Mouse (Mus musculus) stomach, embryonic 16.5 days (tissue): ENCODE data around the gene Hlcs. TPM values are rescaled to one million over a fixed set of nuclear protein-coding genes. Genes with fewer than 3 reads are reported as not detected.
A peak's percentile ranks its signal among the peaks of the same experiment; 100 is the strongest.

Experiments
- ATAC-seq: fragments of 200-750 bp; cut with Nextera tagmentation; 2 replicates; pipeline ENCODE4 v1.8.0; 2017; ENCODE audit warnings: moderate number of reproducible peaks, moderate TSS enrichment; ENCODE audit not compliant: insufficient read depth, low FRiP score
- H3K27ac ChIP-seq: fragments of 300-500 bp; sonication (generic); 2 replicates; pipeline ENCODE4 v1.5.1; 2014; ENCODE audit warnings: low read length
- H3K27me3 ChIP-seq: fragments of 300-500 bp; sonication (generic); 2 replicates; pipeline ENCODE4 v1.6.1; 2014; ENCODE audit warnings: low read length, control low read depth, mixed read lengths; ENCODE audit not compliant: control insufficient read depth, insufficient read depth
- H3K36me3 ChIP-seq: fragments of 300-500 bp; sonication (generic); 2 replicates; pipeline ENCODE4 v1.6.1; 2014; ENCODE audit warnings: low read length; ENCODE audit not compliant: control insufficient read depth, insufficient read depth
- H3K4me1 ChIP-seq: fragments of 300-500 bp; sonication (generic); 2 replicates; pipeline ENCODE4 v1.6.1; 2014; ENCODE audit warnings: low read length, control low read depth, mixed read lengths; ENCODE audit not compliant: control insufficient read depth, insufficient read depth
- H3K4me2 ChIP-seq: fragments of 300-500 bp; sonication (generic); 2 replicates; pipeline ENCODE4 v1.6.1; 2014; ENCODE audit warnings: low read depth, low read length, mixed read lengths
- H3K4me3 ChIP-seq: fragments of 300-500 bp; sonication (generic); replicated peaks from 2 replicates; pipeline ENCODE4 v1.5.1; 2014; ENCODE audit warnings: mild to moderate bottlenecking, low read length
- H3K9ac ChIP-seq: fragments of 300-500 bp; sonication (generic); 2 replicates; pipeline ENCODE4 v1.6.1; 2014; ENCODE audit warnings: low read length
- H3K9me3 ChIP-seq: fragments of 300-500 bp; sonication (generic); replicated peaks from 2 replicates; pipeline ENCODE4 v1.6.1; 2016; ENCODE audit warnings: low read length, control low read depth; ENCODE audit not compliant: control insufficient read depth
- WGBS: fragments of 180-500 bp; shearing (Covaris S2); extraction: QIAGEN DNeasy Blood & Tissue Kit; methylation state at CpG from one replicate; pipeline ENCODE4 v1.1.7; 2014; 5-methylcytosine and 5-hydroxymethylcytosine counted together
- polyA plus RNA-seq: library from polyadenylated mRNA; unstranded; fragments of >200 nt; fragmentation: Nextera tagmentation; extraction: Ambion mirVana; gene quantifications from 2 replicates; pipeline ENCODE4 v1.2.1, GENCODE M21; 2015

The Hlcs gene
- polyA plus RNA-seq, 1 experiment from 2014 or later, result 10.2 TPM

GRCm38 (mm10) chr16:94301696-94302095, 11.7 kb downstream of the Hlcs start:
- no peak for ATAC-seq
- no peaks in the 10 kb centered on the region for H3K27me3 ChIP-seq
- no peak overlapping the region for H3K9ac ChIP-seq
- H3K36me3 ChIP-seq, result no peaks in the 10 kb centered on the region; the same call in 1 of the 2 replicates
- no peaks in the 10 kb centered on the region for H3K4me1 ChIP-seq
- no peak overlapping the region for H3K27ac ChIP-seq
- WGBS, result 83% methylated on average over 5 of the region's 5 CpGs
- no peak overlapping the region for H3K4me3 ChIP-seq
- H3K4me2 ChIP-seq, result no peak overlapping the region
- H3K9me3 ChIP-seq, result no peaks in the 10 kb centered on the region

GRCm38 (mm10) chr16:94301194-94301593, 12.2 kb downstream of the Hlcs start:
- Histone ChIP-seq H3K36me3 (no peaks in the 10 kb centered on the region; the same call in 1 of the 2 replicates), H3K4me1 (no peaks in the 10 kb centered on the region), H3K9me3 (no peaks in the 10 kb centered on the region), H3K4me2 (no peak overlapping the region), H3K27me3 (no peaks in the 10 kb centered on the region), H3K9ac (no peak overlapping the region), H3K27ac (no peak overlapping the region), H3K4me3 (no peak overlapping the region)
- ATAC-seq, result no peak
- WGBS, result 89% methylated on average over 4 of the region's 4 CpGs

GRCm38 (mm10) chr16:94299210-94299609, 14.2 kb downstream of the Hlcs start:
- Histone ChIP-seq H3K27me3 (no peaks in the 10 kb centered on the region), H3K36me3 (no peaks in the 10 kb centered on the region), H3K4me3 (no peak overlapping the region), H3K4me1 (no peaks in the 10 kb centered on the region), H3K9me3 (no peaks in the 10 kb centered on the region), H3K27ac (no peak overlapping the region), H3K4me2 (no peak overlapping the region), H3K9ac (no peak overlapping the region)
- ATAC-seq, result no peak
- WGBS, result 65% methylated on average over 4 of the region's 4 CpGs

- whole genome bisulfite sequencing, result 87% methylated on average over 5 of the region's 5 CpGs
- Histone ChIP-seq H3K27me3 (no peaks in the 10 kb centered on the region), H3K9ac (no peak overlapping the region), H3K9me3 (no peaks in the 10 kb centered on the region), H3K4me3 (no peak overlapping the region), H3K4me1 (no peaks in the 10 kb centered on the region), H3K4me2 (no peak overlapping the region), H3K27ac (no peak overlapping the region), H3K36me3 (no peaks in the 10 kb centered on the region)
- ATAC-seq, result no peak
Measured at GRCm38 (mm10) chr16:94298081-94298480, 15.3 kb downstream of the Hlcs start.

GRCm38 (mm10) chr16:94291141-94291540, 22.2 kb downstream of the Hlcs start:
- no peak overlapping the region for H3K4me2 ChIP-seq
- H3K27ac ChIP-seq, result no peak overlapping the region
- H3K36me3 ChIP-seq, result no peaks in the 10 kb centered on the region
- H3K9me3 ChIP-seq, result no peaks in the 10 kb centered on the region
- no peak for ATAC-seq
- H3K9ac ChIP-seq, result no peak overlapping the region
- no peaks in the 10 kb centered on the region for H3K27me3 ChIP-seq
- H3K4me1 ChIP-seq, result peaks cover 9% of the 10 kb centered on the region
- WGBS, result 83% methylated on average over 4 of the region's 4 CpGs
- no peak overlapping the region for H3K4me3 ChIP-seq

- Histone ChIP-seq H3K27ac (peak overlapping the region; percentile 46; the same call in 1 of the 2 replicates), H3K9me3 (no peaks in the 10 kb centered on the region), H3K4me1 (peaks cover 9% of the 10 kb centered on the region), H3K36me3 (no peaks in the 10 kb centered on the region), H3K4me2 (peak overlapping the region; percentile 96), H3K27me3 (no peaks in the 10 kb centered on the region), H3K9ac (peak overlapping the region; percentile 93), H3K4me3 (peak overlapping the region; percentile 92)
- peak; percentile 95 for ATAC-seq
- 4% methylated on average over 52 of the region's 52 CpGs for WGBS
Measured at GRCm38 (mm10) chr16:94290073-94290999, 23.0 kb downstream of the Hlcs start.

- Histone ChIP-seq H3K4me3 (peak overlapping the region; percentile 92), H3K9ac (peak overlapping the region; percentile 93), H3K27ac (peak overlapping the region; percentile 46; the same call in 1 of the 2 replicates), H3K36me3 (no peaks in the 10 kb centered on the region), H3K4me2 (peak overlapping the region; percentile 96), H3K9me3 (no peaks in the 10 kb centered on the region), H3K4me1 (peaks cover 9% of the 10 kb centered on the region), H3K27me3 (no peaks in the 10 kb centered on the region)
- WGBS, result 8% methylated on average over 39 of the region's 39 CpGs
- 0 out of 2 replicates have a peak, but pooled peaks have one; percentile 26 for ATAC-seq
Measured at GRCm38 (mm10) chr16:94289138-94290072, 24.0 kb downstream of the Hlcs start.

GRCm38 (mm10) chr16:94287826-94288225, 25.5 kb downstream of the Hlcs start:
- Histone ChIP-seq H3K27ac (peak overlapping the region; percentile 34; the same call in 1 of the 2 replicates), H3K36me3 (no peaks in the 10 kb centered on the region), H3K27me3 (no peaks in the 10 kb centered on the region), H3K4me1 (peaks cover 9% of the 10 kb centered on the region), H3K4me2 (no peak overlapping the region), H3K9me3 (no peaks in the 10 kb centered on the region), H3K9ac (no peak overlapping the region), H3K4me3 (no peak overlapping the region)
- no peak; the same call in 1 of the 2 replicates for ATAC-seq
- 56% methylated on average over 9 of the region's 9 CpGs for WGBS
